Mouse (Mus musculus): ENCODE measurements around the gene Iqch.
A peak's percentile ranks its signal among the peaks of the same experiment; 100 is the strongest.

Gene Iqch

DNA sequence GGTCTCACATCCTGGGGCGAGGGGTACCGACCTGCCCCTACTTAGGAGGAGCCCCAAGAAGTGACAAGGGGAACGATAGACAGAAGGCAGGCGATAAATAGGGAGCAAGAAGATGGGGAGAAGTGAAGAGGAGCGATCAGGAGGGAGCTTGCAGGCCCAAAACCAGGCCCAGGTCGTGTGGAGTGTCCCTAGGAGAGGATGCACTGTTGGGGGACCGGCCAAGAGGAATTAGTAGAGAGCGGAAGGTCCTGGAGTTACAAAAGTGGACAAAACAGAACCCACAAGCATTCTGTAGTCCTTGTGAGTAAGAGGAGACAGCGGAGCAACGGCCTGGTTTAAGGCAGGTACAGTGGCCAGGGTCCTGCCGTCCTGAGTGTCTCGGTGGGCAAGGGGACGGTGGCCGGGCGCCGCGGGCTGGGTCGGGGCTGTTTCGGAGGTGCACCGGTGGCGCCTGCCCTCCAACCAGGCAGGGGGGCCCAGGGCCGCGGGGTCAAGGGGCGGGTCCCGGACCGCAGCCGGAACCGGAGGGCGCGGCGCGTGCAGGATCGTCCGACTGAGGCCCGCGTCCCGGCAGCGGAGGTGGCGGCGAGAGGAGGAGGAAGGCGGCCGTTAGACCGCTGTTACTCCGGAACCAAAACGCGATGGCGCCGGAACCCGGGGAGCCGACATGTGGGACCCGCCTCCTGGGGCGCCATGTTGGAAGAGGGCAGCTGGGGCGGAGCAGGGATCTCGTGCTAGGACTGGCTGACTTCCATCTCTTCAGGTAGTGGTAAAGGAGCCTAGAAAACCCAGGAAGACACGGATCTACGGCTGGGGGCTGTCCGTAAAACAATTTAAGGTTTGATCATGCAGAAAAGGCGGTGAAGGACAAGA lies 224.8 kb downstream of the Iqch start, which contains the start of gene Map2k5:
TSS of gene Map2k5 (minus strand) at position 633 of the 873 bp plus-strand sequence.
- DNase-seq (ENCODE audit: low spot score in 2 of 2) = peak; percentile 68 to 91

DNA sequence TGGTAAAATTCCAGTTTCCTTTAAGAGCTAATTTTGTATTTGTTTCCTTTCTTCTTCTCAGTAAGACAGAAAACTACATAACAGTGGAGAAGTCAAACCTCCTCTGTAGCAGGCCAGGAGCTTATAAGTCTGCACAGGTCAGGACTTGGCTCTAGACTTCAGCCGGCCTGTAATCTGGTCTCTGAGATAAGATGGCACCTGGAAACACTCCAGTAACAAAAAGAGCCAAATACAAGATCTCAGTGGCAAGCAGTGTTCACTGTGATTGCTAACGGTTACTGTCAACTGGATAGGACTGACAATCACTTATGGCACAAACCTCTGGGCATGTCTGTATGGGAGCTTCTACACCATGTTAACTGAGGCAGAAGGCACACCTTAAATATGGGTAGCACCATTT lies 229.0 kb downstream of the Iqch start:
- DNase-seq (ENCODE audit: low spot score in 2 of 2) = no peak

DNA sequence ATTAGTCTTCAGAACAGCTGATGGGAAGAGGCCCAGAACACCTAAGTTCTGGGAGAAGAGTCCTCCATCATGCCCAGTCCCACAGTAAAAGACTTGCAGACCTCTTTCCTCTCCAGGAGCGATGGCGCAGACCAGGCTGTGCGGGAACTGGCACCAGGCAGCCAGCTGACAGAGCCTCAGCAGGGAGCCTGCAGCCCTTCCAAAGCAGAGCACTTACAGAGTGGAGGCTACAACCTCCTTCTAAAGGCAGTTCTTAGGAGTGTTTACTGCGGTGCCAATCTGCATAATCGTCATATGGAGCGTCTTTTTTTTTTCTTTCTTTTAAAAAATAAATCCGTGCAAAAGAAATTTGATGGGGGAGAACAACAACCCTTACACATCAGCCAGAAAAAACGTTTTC lies 229.8 kb downstream of the Iqch start:
- no peak for DNase-seq (ENCODE audit: low spot score in 2 of 2)
